Mouse (Mus musculus): ENCODE data around the gene Zfp82. TPM values are rescaled to one million over a fixed set of nuclear protein-coding genes. Genes with fewer than 3 reads are reported as not detected.

Gene Zfp82
- total and polyA plus RNA-seq, 3 experiments = 2.0 to 2.2 TPM; not detected in 1

DNA sequence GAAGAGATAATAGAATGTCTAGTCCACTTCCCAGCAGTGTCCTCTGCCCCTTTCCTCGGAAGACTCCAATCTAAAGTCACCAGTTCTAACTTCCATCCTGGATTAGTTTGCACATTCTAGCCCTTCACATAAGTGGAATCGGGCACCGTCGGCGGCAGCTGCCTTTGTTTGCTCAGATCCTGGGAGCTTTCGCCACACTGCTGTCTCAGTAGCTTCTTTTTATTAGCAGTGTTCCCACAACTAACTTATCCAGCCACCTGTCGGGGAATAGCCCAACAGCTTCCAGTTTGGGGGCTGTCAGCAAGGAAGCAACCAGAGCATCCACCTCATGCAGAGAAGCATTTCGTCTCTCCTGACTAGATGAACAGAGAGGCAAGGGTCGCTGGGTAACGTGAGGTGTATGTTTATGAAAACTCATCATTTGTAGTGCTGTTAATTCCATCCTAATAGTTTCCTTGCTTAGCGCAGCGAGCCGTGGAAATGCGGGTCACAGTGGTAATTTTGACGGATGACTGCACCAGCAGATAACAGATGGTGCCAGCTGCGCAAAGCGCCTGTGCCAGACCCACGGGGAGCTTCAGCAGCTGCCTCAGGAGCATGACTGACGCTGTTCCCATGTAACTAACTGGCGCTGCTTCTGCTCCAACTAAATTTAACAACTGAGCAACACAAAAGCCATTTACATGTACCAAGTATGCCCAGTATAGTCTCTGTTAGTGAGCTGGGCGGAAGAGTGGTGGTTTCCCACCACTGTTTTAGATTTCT lies 63.2 kb downstream of the Zfp82 start:
- H3K4me1 ChIP-seq (ENCODE audit: control insufficient read depth in 1 of 2, insufficient read depth in 2 of 2, low read length in 2 of 2) = no peaks in the 10 kb centered on the region
- no peaks in the 10 kb centered on the region for H3K79me2 ChIP-seq (ENCODE audit: control insufficient read depth, insufficient read depth, low read length, poor library complexity)
- TF ChIP-seq USF2 (IDR thresholded peaks at IDR 0.05; ENCODE audit: borderline replicate concordance in 1 of 2, insufficient read depth in 1 of 2, low read depth in 1 of 2, low read length in 2 of 2) (no peak), MXI1 (IDR thresholded peaks at IDR 0.05; ENCODE audit: low read depth, low read length) (no peak), UBTF (IDR thresholded peaks at IDR 0.05; ENCODE audit: borderline replicate concordance, insufficient read depth, low read depth, low read length) (no peak), POLR2AphosphoS5 (IDR thresholded peaks at IDR 0.05; ENCODE audit: borderline replicate concordance, low read depth, low read length) (no peak), KAT2A (conservative IDR thresholded peaks at IDR 0.05; ENCODE audit: low read depth, low read length) (no peak), NRF1 (IDR thresholded peaks at IDR 0.05; ENCODE audit: insufficient read depth, low read depth, low read length, poor library complexity, severe bottlenecking) (no peak), HCFC1 (IDR thresholded peaks at IDR 0.05; ENCODE audit: low read depth, low read length) (no peak), MAX (IDR thresholded peaks at IDR 0.05; ENCODE audit: low read length) (no peak), TCF12 (IDR thresholded peaks at IDR 0.05; ENCODE audit: low read depth, low read length) (no peak), EP300 (IDR thresholded peaks at IDR 0.05; ENCODE audit: low read depth in 1 of 2, low read length in 2 of 2) (no peak)
- no peaks in the 10 kb centered on the region for H3K9me3 ChIP-seq (replicated peaks; ENCODE audit: insufficient read depth, low read length)
- H3K27ac ChIP-seq (ENCODE audit: control insufficient read depth, low read depth, low read length) = no peak overlapping the region
- no peak overlapping the region for H3K9ac ChIP-seq (ENCODE audit: control insufficient read depth, low read depth, low read length, poor library complexity, severe bottlenecking)
- H3K27me3 ChIP-seq (ENCODE audit: control insufficient read depth in 1 of 2, insufficient read depth in 2 of 2, low read length in 2 of 2) = no peaks in the 10 kb centered on the region
- no peaks in the 10 kb centered on the region; a peak in 1 of 4 replicates for H3K36me3 ChIP-seq (ENCODE audit: control insufficient read depth in 1 of 2, insufficient read depth in 2 of 2, low read length in 2 of 2)
- DNase-seq (ENCODE audit: low read depth, low spot score) = no peak
- no peak overlapping the region for H3K4me3 ChIP-seq (ENCODE audit: control insufficient read depth in 1 of 2, insufficient read depth in 1 of 2, low read depth in 2 of 2, low read length in 2 of 2)

DNA sequence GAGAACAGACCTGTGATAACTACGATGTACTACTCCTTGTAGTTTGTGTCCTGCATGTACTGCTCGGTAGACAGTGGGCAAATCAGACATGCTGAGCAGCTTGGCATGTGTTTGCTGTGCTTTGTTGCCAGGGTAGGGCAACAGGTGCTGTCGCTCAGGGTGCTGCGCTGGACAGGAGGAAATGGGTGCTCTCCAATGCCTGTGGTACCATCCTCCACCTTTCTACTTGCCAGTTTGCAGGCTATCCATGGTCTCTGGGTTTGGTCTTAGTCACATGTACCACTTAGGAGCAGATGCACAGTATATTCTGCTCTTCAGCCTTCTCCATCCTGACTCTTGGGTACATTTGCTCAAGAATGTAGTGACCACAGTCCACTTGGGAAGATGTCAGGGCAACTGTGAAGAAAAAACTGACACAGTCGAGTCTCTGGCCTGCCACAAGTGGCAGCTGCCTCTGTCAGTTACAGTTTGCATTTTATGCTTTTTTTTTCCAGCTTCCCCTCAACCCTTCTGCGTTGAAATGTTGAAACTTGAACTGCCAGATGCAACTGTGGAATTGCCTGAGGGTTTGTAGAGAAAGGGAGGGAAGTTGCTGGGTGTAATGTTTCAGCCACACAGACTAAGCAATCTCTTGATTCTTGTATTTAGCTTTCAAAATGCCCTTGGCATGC lies 64.5 kb downstream of the Zfp82 start:
- Histone ChIP-seq H3K27me3 (ENCODE audit: control insufficient read depth in 1 of 2, insufficient read depth in 2 of 2, low read length in 2 of 2) (no peaks in the 10 kb centered on the region), H3K4me1 (ENCODE audit: control insufficient read depth in 1 of 2, insufficient read depth in 2 of 2, low read length in 2 of 2) (no peaks in the 10 kb centered on the region), H3K4me3 (ENCODE audit: control insufficient read depth in 1 of 2, insufficient read depth in 1 of 2, low read depth in 2 of 2, low read length in 2 of 2) (no peak overlapping the region), H3K9ac (ENCODE audit: control insufficient read depth, low read depth, low read length, poor library complexity, severe bottlenecking) (no peak overlapping the region), H3K27ac (ENCODE audit: control insufficient read depth, low read depth, low read length) (no peak overlapping the region), H3K9me3 (replicated peaks; ENCODE audit: insufficient read depth, low read length) (no peaks in the 10 kb centered on the region), H3K79me2 (ENCODE audit: control insufficient read depth, insufficient read depth, low read length, poor library complexity) (no peaks in the 10 kb centered on the region), H3K36me3 (ENCODE audit: control insufficient read depth in 1 of 2, insufficient read depth in 2 of 2, low read length in 2 of 2) (no peaks in the 10 kb centered on the region; a peak in 1 of 4 replicates)
- no peak for TF ChIP-seq CHD2 (IDR thresholded peaks at IDR 0.05; ENCODE audit: low read length)
- no peak for TF ChIP-seq RAD21 (IDR thresholded peaks at IDR 0.05; ENCODE audit: low read depth, low read length)
- TF ChIP-seq MAZ (IDR thresholded peaks at IDR 0.05; ENCODE audit: low read depth, low read length) = no peak
- no peak for TF ChIP-seq ETS1 (IDR thresholded peaks at IDR 0.05; ENCODE audit: low read depth, low read length)
- no peak for TF ChIP-seq ZMIZ1 (IDR thresholded peaks at IDR 0.05; ENCODE audit: low read depth, low read length)
- no peak for TF ChIP-seq ZKSCAN1 (IDR thresholded peaks at IDR 0.05; ENCODE audit: low read depth, low read length)
- no peak for TF ChIP-seq SIN3A (IDR thresholded peaks at IDR 0.05; ENCODE audit: low read length)
- no peak for TF ChIP-seq NELFE (IDR thresholded peaks at IDR 0.05; ENCODE audit: low read depth, low read length)
- no peak for DNase-seq (ENCODE audit: low read depth, low spot score)
